Mouse (Mus musculus) midbrain, embryonic 15.5 days (tissue): ENCODE data around the gene Endod1. TPM values are rescaled to one million over a fixed set of nuclear protein-coding genes. Genes with fewer than 3 reads are reported as not detected.
"Not testable (repeated sequence)": the region's sequence is repeated elsewhere in the genome, so short reads cannot be mapped to it uniquely, and the experiment has no call there.

ENCODE experiments used
- ATAC-seq: fragments of 200-750 bp; cut with Nextera tagmentation; replicated peaks from 2 replicates; pipeline ENCODE4 v1.8.0; 2017; ENCODE audit warnings: moderate TSS enrichment
- H3K27ac ChIP-seq: fragments of 300-500 bp; sonication (generic); 2 replicates; pipeline ENCODE4 v1.5.1; 2015; ENCODE audit warnings: mild to moderate bottlenecking, inconsistent platforms
- H3K27me3 ChIP-seq: fragments of 300-500 bp; sonication (generic); replicated peaks from 2 replicates; pipeline ENCODE4 v1.6.1; 2015; ENCODE audit warnings: inconsistent platforms
- H3K36me3 ChIP-seq: fragments of 300-500 bp; sonication (generic); replicated peaks from 2 replicates; pipeline ENCODE4 v1.6.1; 2015; ENCODE audit warnings: inconsistent platforms
- H3K4me1 ChIP-seq: fragments of 300-500 bp; sonication (generic); 2 replicates; pipeline ENCODE4 v1.6.1; 2015; ENCODE audit warnings: inconsistent platforms
- H3K4me2 ChIP-seq: fragments of 300-500 bp; sonication (generic); 2 replicates; pipeline ENCODE4 v1.6.1; 2015; ENCODE audit warnings: inconsistent platforms, mild to moderate bottlenecking, moderate library complexity
- H3K4me3 ChIP-seq: fragments of 300-500 bp; sonication (generic); 2 replicates; pipeline ENCODE4 v1.5.1; 2015; ENCODE audit warnings: mild to moderate bottlenecking, inconsistent platforms
- H3K9ac ChIP-seq: fragments of 300-500 bp; sonication (generic); 2 replicates; pipeline ENCODE4 v1.6.1; 2015; ENCODE audit warnings: mild to moderate bottlenecking, inconsistent platforms
- H3K9me3 ChIP-seq: fragments of 300-500 bp; sonication (generic); 2 replicates; pipeline ENCODE4 v1.6.1; 2016; ENCODE audit warnings: inconsistent platforms
- WGBS: fragments of 180-500 bp; shearing (Covaris S2); methylation state at CpG from one replicate; pipeline ENCODE4 v1.1.7; 2015; ENCODE audit warnings: mixed read lengths; 5-methylcytosine and 5-hydroxymethylcytosine counted together
- polyA plus RNA-seq: library from polyadenylated mRNA; unstranded; fragments of >200 nt; fragmentation: Nextera tagmentation; extraction: Ambion mirVana; gene quantifications from 2 replicates; pipeline ENCODE4 v1.2.1, GENCODE M21; 2015

Gene Endod1
- polyA plus RNA-seq, 1 experiment from 2014 or later, result 27.4 TPM

- not testable (repeated sequence) for H3K4me3 ChIP-seq, ATAC-seq
- WGBS, result 88% methylated on average over 4 of the region's 4 CpGs
Measured at GRCm38 (mm10) chr9:14345866-14346265, 35.4 kb downstream of the Endod1 start.

GRCm38 (mm10) chr9:14342041-14342668 lies 39.2 kb downstream of the Endod1 start:
- Histone ChIP-seq H3K4me3 (no peak overlapping the region), H3K27me3 (no peaks in the 10 kb centered on the region), H3K9ac (no peak overlapping the region), H3K4me1 (no peaks in the 10 kb centered on the region), H3K36me3 (no peaks in the 10 kb centered on the region), H3K4me2 (no peak overlapping the region), H3K9me3 (no peaks in the 10 kb centered on the region), H3K27ac (no peak overlapping the region)
- ATAC-seq, result peak; percentile 94
- 52% methylated on average over 4 of the region's 4 CpGs for WGBS

More at GRCm38 (mm10) chr9:14345866-14346265, 35.4 kb downstream of the Endod1 start:
- H3K27ac ChIP-seq, H3K4me1 ChIP-seq, H3K9me3 ChIP-seq, H3K27me3 ChIP-seq, H3K4me2 ChIP-seq, H3K36me3 ChIP-seq, H3K9ac ChIP-seq: not testable (repeated sequence)

DNA sequence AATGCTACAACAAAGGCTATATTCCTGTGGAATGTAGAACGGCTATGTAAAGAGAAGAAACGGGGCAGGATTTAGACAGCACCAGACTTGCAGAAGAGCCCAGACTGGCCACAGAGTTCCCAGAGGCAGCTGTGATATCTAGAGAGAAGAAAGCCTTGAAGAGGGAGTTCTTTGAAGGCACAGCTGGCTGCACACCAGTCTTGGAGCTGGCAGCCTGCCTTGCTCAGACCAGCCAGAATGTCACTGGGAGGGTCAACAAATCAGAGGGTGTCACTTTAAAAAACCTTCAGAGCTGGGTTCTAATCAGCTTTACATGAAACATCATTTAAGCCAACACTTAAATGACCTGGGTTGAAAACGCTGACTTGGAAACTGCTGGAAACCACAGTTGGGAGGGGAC lies 42.6 kb downstream of the Endod1 start:
- Histone ChIP-seq H3K27me3 (no peaks in the 10 kb centered on the region), H3K36me3 (no peaks in the 10 kb centered on the region), H3K27ac (no peak overlapping the region), H3K9me3 (no peaks in the 10 kb centered on the region), H3K4me1 (no peaks in the 10 kb centered on the region), H3K4me3 (no peak overlapping the region), H3K9ac (no peak overlapping the region), H3K4me2 (no peak overlapping the region)
- ATAC-seq, result no peak
- WGBS, result 67% methylated on average over 3 of the region's 3 CpGs

- Histone ChIP-seq H3K4me2 (no peak overlapping the region), H3K9ac (no peak overlapping the region), H3K27ac (no peak overlapping the region), H3K36me3 (no peaks in the 10 kb centered on the region), H3K27me3 (no peaks in the 10 kb centered on the region), H3K9me3 (no peaks in the 10 kb centered on the region), H3K4me1 (no peaks in the 10 kb centered on the region), H3K4me3 (no peak overlapping the region)
- 87% methylated on average over 3 of the region's 3 CpGs for WGBS
- ATAC-seq, result no peak
Measured at GRCm38 (mm10) chr9:14336901-14337300, 44.4 kb downstream of the Endod1 start.

GRCm38 (mm10) chr9:14335829-14336228 lies 45.5 kb downstream of the Endod1 start:
- Histone ChIP-seq H3K27me3 (no peaks in the 10 kb centered on the region), H3K27ac (no peak overlapping the region), H3K4me2 (no peak overlapping the region), H3K4me3 (no peak overlapping the region), H3K9me3 (no peaks in the 10 kb centered on the region), H3K36me3 (no peaks in the 10 kb centered on the region), H3K4me1 (no peaks in the 10 kb centered on the region), H3K9ac (no peak overlapping the region)
- ATAC-seq, result no peak
- WGBS, result 86% methylated on average over 4 of the region's 4 CpGs

- no peak overlapping the region for H3K4me3 ChIP-seq
- H3K9me3 ChIP-seq, result no peaks in the 10 kb centered on the region
- WGBS, result 93% methylated on average over 1 of the region's 1 CpGs
- H3K36me3 ChIP-seq, result peaks cover 22% of the 10 kb centered on the region; the same call in 1 of the 2 replicates
- no peaks in the 10 kb centered on the region for H3K4me1 ChIP-seq
- no peak overlapping the region for H3K27ac ChIP-seq
- no peak for ATAC-seq
- no peaks in the 10 kb centered on the region for H3K27me3 ChIP-seq
- no peak overlapping the region for H3K4me2 ChIP-seq
- H3K9ac ChIP-seq, result no peak overlapping the region
Measured at GRCm38 (mm10) chr9:14316618-14317017, 64.7 kb downstream of the Endod1 start.

DNA sequence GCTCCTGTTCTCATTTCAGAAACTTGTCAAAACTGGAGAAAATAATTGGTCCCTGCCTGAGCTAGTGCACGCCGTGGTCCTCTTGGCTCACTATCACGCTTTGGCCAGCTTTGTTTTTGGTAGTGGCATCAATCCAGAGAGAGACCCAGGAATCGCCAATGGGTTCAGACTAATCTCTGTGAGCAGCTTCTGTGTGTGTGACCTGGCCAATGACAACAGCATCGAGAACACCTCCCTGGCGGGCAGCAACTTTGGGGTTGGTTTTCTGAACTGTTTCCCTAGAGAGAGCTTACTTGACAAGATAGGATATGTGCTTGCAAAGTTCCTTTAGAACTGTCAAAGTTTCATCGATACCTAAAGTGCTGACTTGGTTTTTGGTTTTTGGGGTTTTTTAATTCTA lies 66.8 kb downstream of the Endod1 start:
- Histone ChIP-seq H3K27me3 (no peaks in the 10 kb centered on the region), H3K4me2 (no peak overlapping the region), H3K9me3 (no peaks in the 10 kb centered on the region), H3K9ac (no peak overlapping the region), H3K4me3 (no peak overlapping the region), H3K36me3 (peaks cover 18% of the 10 kb centered on the region; the same call in 1 of the 2 replicates), H3K4me1 (no peaks in the 10 kb centered on the region), H3K27ac (no peak overlapping the region)
- WGBS, result 93% methylated on average over 7 of the region's 7 CpGs
- ATAC-seq, result no peak

- no peak overlapping the region for H3K4me3 ChIP-seq
- H3K36me3 ChIP-seq, result peaks cover 18% of the 10 kb centered on the region; the same call in 1 of the 2 replicates
- H3K4me2 ChIP-seq, result no peak overlapping the region
- H3K4me1 ChIP-seq, result no peaks in the 10 kb centered on the region
- ATAC-seq, result no peak
- H3K27me3 ChIP-seq, result no peaks in the 10 kb centered on the region
- H3K9ac ChIP-seq, result no peak overlapping the region
- H3K9me3 ChIP-seq, result no peaks in the 10 kb centered on the region
- no peak overlapping the region for H3K27ac ChIP-seq
- WGBS, result 81% methylated on average over 3 of the region's 3 CpGs
Measured at GRCm38 (mm10) chr9:14313968-14314367, 67.3 kb downstream of the Endod1 start.

DNA sequence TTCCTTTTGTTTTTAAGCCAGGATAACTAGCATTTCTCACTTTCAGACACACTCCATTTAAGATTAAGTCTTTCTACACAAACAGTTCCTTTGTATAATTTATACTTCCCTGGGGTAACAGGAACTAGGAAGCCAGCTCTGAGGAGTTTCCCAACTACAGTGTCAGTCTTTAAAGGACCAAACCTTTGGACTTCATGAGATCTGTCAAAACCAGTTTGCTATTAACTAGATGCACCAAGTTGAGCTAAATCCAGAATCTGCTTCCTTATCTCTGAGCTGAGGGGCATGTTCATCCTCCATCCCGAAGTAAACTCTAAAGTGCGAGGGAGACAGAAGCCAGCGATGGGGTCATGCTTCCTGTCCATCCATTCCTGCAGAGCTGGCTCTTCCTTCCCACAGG lies 74.0 kb downstream of the Endod1 start:
- peaks cover 10% of the 10 kb centered on the region; the same call in 1 of the 2 replicates for H3K4me1 ChIP-seq
- no peak overlapping the region for H3K27ac ChIP-seq
- H3K4me2 ChIP-seq, result no peak overlapping the region
- 97% methylated on average over 3 of the region's 3 CpGs for WGBS
- no peaks in the 10 kb centered on the region for H3K36me3 ChIP-seq
- H3K9me3 ChIP-seq, result no peaks in the 10 kb centered on the region
- H3K9ac ChIP-seq, result no peak overlapping the region
- ATAC-seq, result no peak
- H3K27me3 ChIP-seq, result no peaks in the 10 kb centered on the region
- no peak overlapping the region for H3K4me3 ChIP-seq

DNA sequence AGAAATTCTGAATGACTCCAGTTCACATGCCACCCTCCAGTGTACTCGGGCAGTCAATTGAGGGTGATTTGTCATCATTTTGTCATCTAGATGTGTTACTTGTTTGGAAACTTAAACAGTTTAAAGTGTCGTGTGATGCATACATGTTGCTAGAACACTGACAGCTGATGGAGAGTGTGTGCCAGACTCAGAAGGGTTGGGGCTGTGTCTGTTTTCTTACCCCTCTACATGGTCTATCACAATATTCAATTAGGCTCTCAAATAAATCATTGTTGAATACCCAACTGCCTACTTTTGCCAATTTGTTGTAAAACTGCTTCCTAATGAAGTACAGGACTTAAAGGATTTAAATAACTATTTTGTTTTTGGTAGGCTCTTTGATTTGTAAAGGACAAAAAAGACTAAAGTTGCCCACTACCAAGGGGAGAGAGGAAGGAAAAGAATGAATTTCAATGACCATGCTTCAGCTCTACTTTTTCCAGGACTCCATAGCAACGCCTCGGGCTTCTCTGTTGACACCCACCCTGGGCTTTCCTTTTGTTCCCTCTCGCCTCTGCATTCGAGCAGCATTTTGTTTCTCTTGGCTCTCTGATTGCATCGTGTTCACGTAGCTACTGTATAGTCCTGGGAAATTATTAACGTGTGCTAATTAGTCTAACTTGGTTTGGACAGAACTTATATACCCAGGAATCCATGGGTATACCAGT lies 76.9 kb downstream of the Endod1 start:
- Histone ChIP-seq H3K27me3 (no peaks in the 10 kb centered on the region), H3K27ac (no peak overlapping the region), H3K4me3 (no peak overlapping the region), H3K4me1 (peaks cover 10% of the 10 kb centered on the region; the same call in 1 of the 2 replicates), H3K36me3 (no peaks in the 10 kb centered on the region), H3K9me3 (no peaks in the 10 kb centered on the region), H3K9ac (no peak overlapping the region), H3K4me2 (no peak overlapping the region)
- peak; percentile 77 for ATAC-seq
- 30% methylated on average over 9 of the region's 9 CpGs for WGBS
